Mouse (Mus musculus) heart, embryonic 14.5 days (tissue): ENCODE measurements around the gene Fam217b. TPM values are rescaled to one million over a fixed set of nuclear protein-coding genes. Genes with fewer than 3 reads are reported as not detected.
A peak's percentile ranks its signal among the peaks of the same experiment; 100 is the strongest.

Source experiments
- ATAC-seq: fragments of 200-750 bp; cut with Nextera tagmentation; 2 replicates; pipeline ENCODE4 v1.8.0; 2017; ENCODE audit warnings: low read depth, moderate TSS enrichment; ENCODE audit not compliant: insufficient number of reproducible peaks, insufficient read depth, low FRiP score
- H3K27ac ChIP-seq, 2 experiments: fragments of 200-500 bp in 1 of 2; fragments of 300-500 bp in 1 of 2; sonication (generic) in 1 of 2; replicated peaks in 1 of 2; 2 replicates each; pipeline ENCODE4 v1.5.1; 2012 to 2014; ENCODE audit warnings: low read depth in 2 of 2, low read length in 2 of 2, control low read depth in 1 of 2, mild to moderate bottlenecking in 1 of 2, mixed read lengths in 1 of 2; ENCODE audit not compliant: control insufficient read depth in 1 of 2, insufficient read depth in 1 of 2
- H3K27me3 ChIP-seq: fragments of 300-500 bp; sonication (generic); 2 replicates; pipeline ENCODE4 v1.6.1; 2014; ENCODE audit warnings: mild to moderate bottlenecking, low read length, control low read depth; ENCODE audit not compliant: control insufficient read depth, insufficient read depth
- H3K36me3 ChIP-seq: fragments of 300-500 bp; sonication (generic); 2 replicates; pipeline ENCODE4 v1.6.1; 2014; ENCODE audit warnings: mild to moderate bottlenecking, control low read depth, low read length, mixed read lengths; ENCODE audit not compliant: control insufficient read depth, insufficient read depth
- H3K4me1 ChIP-seq, 2 experiments: fragments of 200-500 bp in 1 of 2; fragments of 300-500 bp in 1 of 2; sonication (generic) in 1 of 2; 2 replicates each; pipeline ENCODE4 v1.6.1; 2012 to 2014; ENCODE audit warnings: low read length in 2 of 2, control low read depth in 1 of 2, mixed read lengths in 1 of 2; ENCODE audit not compliant: control insufficient read depth in 2 of 2, insufficient read depth in 2 of 2
- H3K4me2 ChIP-seq: fragments of 300-500 bp; sonication (generic); 2 replicates; pipeline ENCODE4 v1.6.1; 2014; ENCODE audit warnings: mild to moderate bottlenecking, low read length
- H3K4me3 ChIP-seq, 2 experiments: fragments of 200-500 bp in 1 of 2; fragments of 300-500 bp in 1 of 2; sonication (generic) in 1 of 2; 2 replicates each; pipeline ENCODE4 v1.5.1; 2012 to 2014; ENCODE audit warnings: low read length in 2 of 2, mild to moderate bottlenecking in 2 of 2, control low read depth in 1 of 2, low read depth in 1 of 2, moderate library complexity in 1 of 2; ENCODE audit not compliant: control insufficient read depth in 1 of 2, insufficient read depth in 1 of 2
- H3K9ac ChIP-seq: fragments of 300-500 bp; sonication (generic); 2 replicates; pipeline ENCODE4 v1.6.1; 2014; ENCODE audit warnings: mild to moderate bottlenecking, low read length
- H3K9me3 ChIP-seq: fragments of 300-500 bp; sonication (generic); 2 replicates; pipeline ENCODE4 v1.6.1; 2016; ENCODE audit warnings: low read length, control low read depth; ENCODE audit not compliant: control insufficient read depth
- WGBS: fragments of 180-500 bp; shearing (Covaris S2); extraction: QIAGEN DNeasy Blood & Tissue Kit; methylation state at CpG from one replicate; pipeline ENCODE4 v1.1.7; 2014; 5-methylcytosine and 5-hydroxymethylcytosine counted together
- polyA plus RNA-seq: library from polyadenylated mRNA; unstranded; fragments of >200 nt; fragmentation: Nextera tagmentation; extraction: Ambion mirVana; gene quantifications from 2 replicates; pipeline ENCODE4 v1.2.1, GENCODE M21; 2014

Gene Fam217b
- polyA plus RNA-seq, 1 experiment from 2014 or later: 7.3 TPM

- no peak for ATAC-seq
- H3K9me3 ChIP-seq: no peaks in the 10 kb centered on the region
- 87% methylated on average over 2 of the region's 2 CpGs for WGBS
- H3K4me3 ChIP-seq: no peak overlapping the region
- H3K9ac ChIP-seq: no peak overlapping the region
- H3K4me1 ChIP-seq: peaks cover 2 to 3% of the 10 kb centered on the region in 2 experiments; a peak in 2 of 4 replicates
- H3K4me2 ChIP-seq: no peak overlapping the region
- H3K27ac ChIP-seq: no peak overlapping the region
- no peaks in the 10 kb centered on the region; the same call in 1 of the 2 replicates for H3K27me3 ChIP-seq
- H3K36me3 ChIP-seq: no peaks in the 10 kb centered on the region
These were observed 19.6 kb downstream of the Fam217b start for GRCm38 (mm10) chr2:178433903-178434302.

GRCm38 (mm10) chr2:178437311-178437710, 23.0 kb downstream of the Fam217b start:
- Histone ChIP-seq H3K9me3 (no peaks in the 10 kb centered on the region; the same call in 1 of the 2 replicates), H3K4me2 (no peak overlapping the region), H3K27me3 (no peaks in the 10 kb centered on the region), H3K4me3 (no peak overlapping the region), H3K9ac (no peak overlapping the region), H3K36me3 (no peaks in the 10 kb centered on the region), H3K4me1 (no peaks in the 10 kb centered on the region), H3K27ac (no peak overlapping the region)
- WGBS: 51% methylated on average over 9 of the region's 9 CpGs
- no peak for ATAC-seq

- Histone ChIP-seq H3K27ac (no peak overlapping the region), H3K4me1 (no peaks in the 10 kb centered on the region), H3K9ac (no peak overlapping the region), H3K27me3 (no peaks in the 10 kb centered on the region), H3K4me3 (no peak overlapping the region), H3K36me3 (no peaks in the 10 kb centered on the region), H3K4me2 (no peak overlapping the region), H3K9me3 (no peaks in the 10 kb centered on the region)
- WGBS: 86% methylated on average over 4 of the region's 4 CpGs
- ATAC-seq: no peak
These were observed 35.1 kb downstream of the Fam217b start for GRCm38 (mm10) chr2:178449386-178449785.

- WGBS: 30% methylated on average over 2 of the region's 2 CpGs
These were observed 35.9 kb downstream of the Fam217b start for GRCm38 (mm10) chr2:178450236-178450635.

GRCm38 (mm10) chr2:178450961-178451360, 36.6 kb downstream of the Fam217b start:
- H3K4me2 ChIP-seq: no peak overlapping the region
- H3K4me1 ChIP-seq: no peaks in the 10 kb centered on the region
- H3K27me3 ChIP-seq: no peaks in the 10 kb centered on the region
- H3K4me3 ChIP-seq: no peak overlapping the region
- no peaks in the 10 kb centered on the region for H3K36me3 ChIP-seq
- no peak overlapping the region for H3K9ac ChIP-seq
- no peaks in the 10 kb centered on the region for H3K9me3 ChIP-seq
- no peak overlapping the region for H3K27ac ChIP-seq
- WGBS: 50% methylated on average over 10 of the region's 10 CpGs
- no peak for ATAC-seq

More at GRCm38 (mm10) chr2:178450236-178450635, 35.9 kb downstream of the Fam217b start:
- no peaks in the 10 kb centered on the region for H3K9me3 ChIP-seq
- no peak overlapping the region for H3K4me3 ChIP-seq
- no peaks in the 10 kb centered on the region for H3K27me3 ChIP-seq
- H3K4me2 ChIP-seq: no peak overlapping the region
- no peaks in the 10 kb centered on the region for H3K36me3 ChIP-seq
- no peaks in the 10 kb centered on the region for H3K4me1 ChIP-seq
- no peak for ATAC-seq
- no peak overlapping the region for H3K9ac ChIP-seq
- no peak overlapping the region for H3K27ac ChIP-seq

GRCm38 (mm10) chr2:178454664-178455516, 40.6 kb downstream of the Fam217b start:
- ATAC-seq: no peak

GRCm38 (mm10) chr2:178457414-178457813, 43.1 kb downstream of the Fam217b start:
- Histone ChIP-seq H3K27ac (no peak overlapping the region), H3K4me3 (no peak overlapping the region), H3K36me3 (no peaks in the 10 kb centered on the region), H3K4me2 (no peak overlapping the region), H3K9me3 (no peaks in the 10 kb centered on the region), H3K27me3 (no peaks in the 10 kb centered on the region), H3K4me1 (no peaks in the 10 kb centered on the region; a peak in 1 of 4 replicates), H3K9ac (no peak overlapping the region)
- ATAC-seq: no peak
- WGBS: 85% methylated on average over 6 of the region's 6 CpGs

More at GRCm38 (mm10) chr2:178454664-178455516, 40.6 kb downstream of the Fam217b start:
- Histone ChIP-seq H3K4me1 (no peaks in the 10 kb centered on the region), H3K27me3 (no peaks in the 10 kb centered on the region), H3K36me3 (no peaks in the 10 kb centered on the region), H3K9ac (no peak overlapping the region), H3K4me2 (no peak overlapping the region), H3K27ac (peak overlapping the region; percentile 19 to 45; a peak in 2 of 4 replicates), H3K9me3 (no peaks in the 10 kb centered on the region), H3K4me3 (no peak overlapping the region)
- WGBS: 60% methylated on average over 17 of the region's 17 CpGs
